Mouse (Mus musculus) regulatory T cell (primary cell): ENCODE data around the gene Pdk1.
"Not testable (repeated sequence)": the region's sequence is repeated elsewhere in the genome, so short reads cannot be mapped to it uniquely, and the experiment has no call there.

Experiments
- in situ Hi-C: fragments of 300-600 bp; cut with MboI, MseI; formaldehyde crosslinking; loops from one replicate; pipeline ENCODE4 v1.15.1; 2025; ENCODE audit warnings: high pct_unique_total_duplicates

The Pdk1 gene

DNA sequence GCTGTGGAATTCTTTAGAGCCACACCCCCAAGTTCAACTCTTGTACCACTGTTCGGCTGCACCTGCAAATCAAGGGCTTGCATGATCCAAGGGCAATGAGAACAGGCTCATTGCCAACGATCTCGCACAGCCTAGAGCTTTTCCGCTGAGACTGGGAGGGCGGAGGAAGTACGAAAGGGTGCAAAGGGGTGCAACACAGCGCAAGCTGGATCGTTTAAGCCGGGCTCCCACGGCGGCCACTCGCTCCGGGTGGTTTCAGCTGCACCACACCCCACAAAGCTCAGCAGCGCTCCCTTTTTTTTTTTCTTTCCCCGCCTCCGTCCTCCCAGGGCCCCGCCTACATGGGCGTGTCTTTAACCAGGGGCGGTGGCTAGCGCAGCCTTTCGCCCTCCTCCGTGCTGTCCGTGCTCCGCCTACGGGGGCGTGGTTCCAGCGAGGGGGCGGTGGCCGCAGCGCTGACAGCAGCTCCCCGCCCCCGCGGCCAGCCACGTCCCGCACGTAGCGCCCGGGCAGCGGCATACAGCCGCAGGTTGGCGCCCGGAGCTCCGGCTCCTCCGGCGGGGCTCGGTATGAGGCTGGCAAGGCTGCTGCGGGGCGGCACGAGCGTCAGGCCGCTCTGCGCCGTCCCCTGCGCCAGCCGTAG is at the start of gene Pdk1:
Gene Pdk1 (plus strand): TSS at position 424 of the 643 bp plus-strand sequence.
- in situ Hi-C loops = no loop called here

DNA sequence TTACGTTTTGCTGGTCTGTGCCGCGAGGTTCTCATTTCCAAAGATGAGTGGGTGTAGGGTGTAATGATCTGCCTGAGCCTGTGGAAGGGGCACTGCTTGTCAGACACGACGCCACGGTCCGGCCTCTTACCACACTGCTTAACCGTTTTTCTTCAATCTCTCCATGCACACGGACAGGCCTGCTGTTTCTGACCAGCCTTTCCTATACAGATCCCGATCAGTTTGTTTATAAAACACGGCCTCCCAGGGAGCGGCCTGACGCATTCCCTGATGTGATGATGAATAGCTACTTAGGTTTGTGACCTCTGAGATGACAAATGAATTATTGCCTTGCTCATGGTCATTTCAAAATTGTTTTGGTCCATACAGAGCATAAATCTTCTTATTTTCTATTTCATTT is 48.9 kb upstream of the Pdk1 start:
- in situ Hi-C loops = loop anchor here (5.0 kb wide), 2 partner anchors 92 to 232 kb away; no protein-coding TSS in a partner anchor

DNA sequence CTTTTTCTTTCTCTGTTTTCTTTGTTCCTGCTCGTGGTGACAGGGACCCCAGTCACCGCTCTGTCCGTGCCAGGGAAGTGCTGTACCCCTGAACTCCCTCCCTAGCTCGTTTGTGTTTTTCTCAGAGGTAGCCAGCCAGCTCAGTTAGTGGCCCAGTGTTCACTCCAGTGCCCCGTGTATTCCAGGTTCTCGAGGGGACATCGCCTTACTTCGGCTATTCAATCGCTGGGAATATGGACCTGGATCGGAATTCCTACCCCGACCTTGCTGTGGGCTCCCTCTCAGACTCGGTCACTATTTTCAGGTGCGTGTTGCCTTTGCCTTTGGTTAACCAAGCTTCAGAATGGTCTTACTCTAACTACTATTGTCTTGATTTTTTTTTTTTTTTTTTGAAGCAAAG is 45.3 kb upstream of the Pdk1 start:
- in situ Hi-C loops = no loop called here

DNA sequence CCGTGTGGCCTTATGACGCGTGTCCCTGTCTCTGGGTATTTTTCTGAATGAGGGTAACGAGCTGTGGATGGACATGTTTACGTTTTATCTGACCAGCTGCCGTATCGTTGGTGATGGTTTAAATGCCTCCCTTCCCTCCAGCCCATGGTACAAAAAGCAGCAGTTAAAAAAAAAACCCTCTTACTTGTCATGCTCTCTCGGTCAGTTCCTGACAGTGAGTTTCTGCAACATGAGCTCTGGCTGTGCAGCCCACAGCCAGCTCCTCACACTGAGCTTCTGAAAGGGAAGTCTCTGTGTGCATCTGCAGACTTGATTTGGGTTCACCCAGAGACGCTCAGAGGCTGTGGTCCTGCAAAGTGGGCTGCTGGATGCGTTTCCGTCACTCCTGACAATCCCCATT is 44.1 kb upstream of the Pdk1 start:
- in situ Hi-C loops = no loop called here

DNA sequence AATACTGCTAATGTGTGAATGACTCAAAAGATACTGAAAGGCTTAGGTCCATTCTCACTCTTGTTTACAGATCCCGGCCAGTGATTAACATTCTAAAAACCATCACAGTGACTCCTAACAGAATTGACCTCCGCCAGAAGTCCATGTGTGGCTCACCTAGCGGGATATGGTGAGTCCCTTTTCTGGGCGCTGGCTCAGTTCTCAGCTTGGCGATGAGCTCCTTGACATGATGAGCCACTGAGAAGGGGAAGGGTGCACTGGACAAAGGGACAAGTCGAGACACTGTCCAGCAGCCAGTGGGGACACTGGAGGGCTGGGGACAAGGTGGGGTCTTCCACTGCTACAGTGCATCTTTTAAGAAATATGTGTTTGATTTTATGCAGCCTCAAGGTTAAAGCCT is 39.4 kb upstream of the Pdk1 start:
- in situ Hi-C loops = no loop called here

DNA sequence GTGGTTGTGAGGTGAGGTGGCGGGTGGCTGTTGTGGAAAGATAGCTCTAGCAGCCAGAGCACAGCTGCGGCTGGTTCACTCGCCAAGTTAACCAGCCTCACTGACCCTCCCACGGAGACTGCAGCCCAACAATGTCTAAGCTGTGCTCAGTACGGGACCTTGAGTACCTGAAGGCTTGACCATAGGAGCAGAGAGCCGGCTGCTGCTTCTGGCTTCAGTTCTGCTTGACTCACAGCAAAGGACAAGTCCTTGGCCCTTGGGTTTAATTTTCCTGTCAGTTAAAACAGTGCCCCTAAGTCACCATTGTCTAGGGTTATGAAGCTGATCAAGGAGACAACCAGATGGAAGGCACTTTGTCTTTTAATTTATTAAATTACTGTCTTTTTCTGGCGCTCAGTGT is 38.7 kb upstream of the Pdk1 start:
- in situ Hi-C loops = no loop called here

DNA sequence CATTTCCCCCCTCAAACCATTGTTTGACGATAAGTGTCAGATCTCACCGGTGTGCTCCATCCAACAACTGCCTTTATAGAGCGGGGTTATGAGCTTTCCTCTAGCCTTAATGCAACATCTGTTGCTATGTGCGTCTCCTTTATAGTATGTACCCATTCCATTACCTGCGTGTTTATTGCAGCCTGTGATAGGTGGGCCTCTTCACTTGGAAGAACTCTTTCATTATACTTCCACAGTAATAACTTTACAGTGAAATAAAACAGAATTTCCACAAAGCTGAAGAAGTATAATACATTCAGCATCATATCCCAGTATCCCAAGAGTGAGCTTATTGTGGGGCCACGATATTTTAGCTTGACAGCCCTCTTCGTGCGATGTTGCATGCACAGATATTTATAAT is 37.5 kb upstream of the Pdk1 start:
- in situ Hi-C loops = no loop called here

DNA sequence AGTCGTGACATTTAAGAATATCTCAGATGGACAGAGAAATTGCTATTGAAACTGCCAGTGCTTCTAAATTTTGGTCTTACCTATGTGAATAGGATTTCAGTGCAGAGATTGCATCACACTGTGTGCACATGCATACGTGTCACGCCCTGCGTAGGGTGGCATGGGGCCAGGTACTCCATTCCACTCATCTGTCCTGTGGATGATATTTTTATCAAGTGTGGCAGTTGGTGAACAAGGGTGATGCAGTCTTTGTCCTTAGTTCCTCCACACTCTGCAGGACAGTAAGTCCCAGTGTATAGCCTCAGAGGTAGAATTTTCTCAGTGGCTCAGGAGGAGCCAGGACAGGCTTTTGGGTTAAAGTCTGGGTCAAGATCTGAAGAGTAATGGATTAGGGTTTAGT is 36.8 kb upstream of the Pdk1 start:
- in situ Hi-C loops = no loop called here

DNA sequence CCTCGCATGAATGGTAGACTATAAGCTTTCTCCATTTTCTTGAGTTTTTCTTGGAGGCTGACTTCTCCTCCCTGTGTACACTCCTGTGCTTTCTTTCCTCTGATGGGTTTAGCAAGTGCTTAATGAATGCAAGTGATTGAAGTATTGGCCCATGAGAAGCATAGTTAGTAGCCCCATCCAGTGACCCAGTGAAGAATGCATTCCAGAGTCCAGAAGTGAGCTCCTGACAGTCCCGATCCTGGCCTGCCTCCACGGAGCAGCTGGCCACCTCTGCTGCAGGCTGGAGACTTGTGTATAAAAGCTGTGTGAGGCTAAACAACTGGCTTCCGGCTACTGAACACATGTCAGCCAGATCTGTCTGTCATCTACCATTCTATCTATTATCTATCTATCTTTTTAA is 35.8 kb upstream of the Pdk1 start:
- in situ Hi-C loops = no loop called here

DNA sequence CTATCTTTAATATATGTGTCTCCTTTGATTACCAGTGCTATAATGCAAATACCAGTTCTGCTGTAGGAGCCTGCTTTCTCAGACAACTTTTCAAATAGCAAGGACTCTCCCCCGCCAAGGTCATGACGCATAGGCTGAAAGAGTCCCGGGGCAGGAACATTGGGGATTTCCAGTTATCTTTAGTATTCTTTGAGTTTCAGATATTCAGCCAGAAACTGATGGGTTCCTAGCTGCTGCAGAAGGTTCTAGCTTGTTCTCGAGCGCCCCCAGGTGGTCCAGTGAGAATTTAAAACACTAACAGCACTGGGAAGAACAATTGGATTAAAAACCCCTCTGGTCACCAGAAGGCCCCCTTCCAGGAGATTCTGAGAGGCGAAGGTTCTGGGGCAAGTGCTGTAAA is 35.2 kb upstream of the Pdk1 start:
- in situ Hi-C loops = no loop called here

DNA sequence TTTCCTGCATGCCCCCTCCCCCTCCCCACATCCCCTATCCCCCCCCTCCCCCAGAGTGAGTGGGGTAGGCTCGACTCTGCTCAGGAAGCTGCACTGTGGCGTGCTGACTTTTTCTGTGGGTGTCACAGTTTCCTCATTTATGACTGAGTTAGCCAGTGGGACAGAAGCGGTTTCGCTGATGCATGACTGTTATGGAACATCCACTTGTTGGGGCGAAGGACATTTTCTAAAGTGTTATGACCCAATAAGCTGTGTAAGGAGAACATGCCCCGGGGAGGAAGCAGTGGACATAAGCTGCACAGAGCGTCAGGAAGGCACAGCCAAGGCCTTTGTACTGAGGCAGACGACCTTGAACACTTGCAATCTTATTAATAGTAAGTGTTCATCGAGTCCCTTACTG is 29.7 kb upstream of the Pdk1 start:
- in situ Hi-C loops = no loop called here

DNA sequence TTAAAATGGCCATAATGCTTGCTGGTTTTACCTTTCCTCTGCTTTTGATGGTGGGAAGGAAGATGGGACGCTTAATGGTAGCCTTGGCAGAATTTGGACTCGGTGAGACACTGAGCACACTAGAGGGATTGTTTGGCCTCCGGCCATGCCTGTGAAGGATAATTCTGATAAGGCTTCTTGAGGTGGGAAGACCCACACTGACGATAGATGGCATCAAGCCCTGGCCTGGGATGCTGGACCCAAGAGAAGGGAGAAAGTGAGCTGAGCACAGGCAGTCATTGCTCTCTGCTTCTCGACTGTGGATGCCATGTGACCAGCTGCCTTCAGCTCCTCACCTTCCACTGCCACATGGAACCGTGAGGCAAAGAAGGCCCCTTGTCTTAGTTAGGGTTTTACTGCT is 28.1 kb upstream of the Pdk1 start:
- in situ Hi-C loops = no loop called here

DNA sequence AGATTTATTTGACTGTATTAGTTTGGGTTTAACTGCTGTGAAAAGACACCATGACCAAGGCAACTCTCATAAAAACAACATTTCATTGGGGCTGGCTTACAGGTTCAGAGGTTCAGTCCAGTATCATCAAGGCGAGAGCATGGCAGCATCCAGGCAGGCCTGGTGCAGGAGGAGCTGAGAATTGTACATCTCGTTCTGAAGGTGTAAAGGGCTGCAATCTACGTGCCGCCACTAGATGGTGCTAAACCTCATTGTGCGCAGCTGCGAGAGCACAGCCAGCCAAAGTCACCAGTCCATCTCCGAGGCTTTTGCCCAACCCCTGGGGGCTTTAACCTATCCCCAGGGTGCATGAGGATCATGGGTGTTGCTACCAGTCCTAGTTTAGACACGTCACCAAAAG is 20.9 kb upstream of the Pdk1 start:
- in situ Hi-C loops = not testable (repeated sequence)

DNA sequence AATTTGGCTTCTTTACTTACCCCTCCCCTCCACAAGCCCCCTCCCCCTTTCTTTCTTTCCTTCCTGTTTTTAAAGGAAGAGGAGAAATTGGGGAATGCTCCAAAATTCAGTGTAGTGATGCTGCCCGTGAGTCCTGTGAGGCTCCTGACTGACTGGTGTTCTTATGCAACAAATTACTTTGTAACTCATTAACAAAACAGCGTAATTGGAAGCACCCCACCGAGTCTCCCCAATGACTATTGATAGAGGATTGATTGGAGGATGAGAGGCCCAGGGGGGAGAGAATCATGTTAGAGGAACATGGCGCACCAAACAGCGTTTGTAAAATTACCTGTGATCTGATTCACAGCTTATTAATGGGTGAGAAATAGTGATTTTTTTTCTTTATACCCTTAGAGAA is 17.9 kb upstream of the Pdk1 start:
- in situ Hi-C loops = no loop called here

DNA sequence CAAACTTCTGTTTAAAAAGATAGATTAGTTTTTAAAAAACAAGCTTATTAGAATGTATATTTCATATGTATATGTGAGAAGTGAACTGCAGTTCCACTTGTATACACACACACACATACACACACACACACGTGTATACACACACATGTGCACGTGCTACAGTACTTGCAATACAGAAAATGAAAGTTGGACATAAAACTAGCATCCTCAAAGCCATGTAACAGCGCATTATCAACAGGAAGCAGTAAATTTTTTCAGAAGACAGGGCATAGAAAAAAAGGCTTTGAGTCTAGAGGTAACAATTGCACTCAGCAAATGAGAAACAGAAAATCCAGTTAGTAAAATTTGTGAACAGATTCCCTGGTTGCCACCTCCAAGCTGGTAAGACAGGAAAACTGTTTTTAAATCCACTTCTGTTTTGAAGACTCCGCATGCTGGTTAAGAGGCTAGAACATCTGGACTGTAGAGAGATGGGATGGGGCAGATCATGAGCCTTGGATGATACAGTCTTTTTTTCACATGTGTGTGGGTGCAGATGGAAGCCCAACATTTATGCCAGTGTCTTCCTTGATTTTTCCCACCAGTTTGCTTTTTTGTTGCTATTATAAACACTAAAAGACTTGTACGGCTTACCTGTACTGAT is 9.4 kb upstream of the Pdk1 start:
- in situ Hi-C loops = no loop called here

DNA sequence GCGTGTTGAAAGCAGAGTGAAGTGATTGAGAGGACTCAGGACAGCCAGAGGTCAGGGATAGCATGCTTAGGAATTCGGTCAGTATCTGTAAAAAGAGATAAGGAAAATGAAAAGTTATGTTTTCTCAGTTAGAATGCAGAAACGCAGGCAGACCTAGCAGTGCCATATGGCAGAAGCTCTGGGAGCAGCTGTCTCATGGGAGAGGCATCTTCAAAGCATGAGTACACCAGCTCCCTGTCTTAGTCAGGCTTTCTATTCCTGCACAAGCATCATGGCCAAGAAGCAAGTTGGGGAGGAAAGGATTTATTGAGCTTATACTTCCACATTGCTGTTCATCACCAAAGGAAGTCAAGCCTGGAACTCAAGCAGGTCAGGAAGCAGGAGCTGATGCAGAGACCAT is 8.0 kb upstream of the Pdk1 start:
- in situ Hi-C loops = no loop called here

DNA sequence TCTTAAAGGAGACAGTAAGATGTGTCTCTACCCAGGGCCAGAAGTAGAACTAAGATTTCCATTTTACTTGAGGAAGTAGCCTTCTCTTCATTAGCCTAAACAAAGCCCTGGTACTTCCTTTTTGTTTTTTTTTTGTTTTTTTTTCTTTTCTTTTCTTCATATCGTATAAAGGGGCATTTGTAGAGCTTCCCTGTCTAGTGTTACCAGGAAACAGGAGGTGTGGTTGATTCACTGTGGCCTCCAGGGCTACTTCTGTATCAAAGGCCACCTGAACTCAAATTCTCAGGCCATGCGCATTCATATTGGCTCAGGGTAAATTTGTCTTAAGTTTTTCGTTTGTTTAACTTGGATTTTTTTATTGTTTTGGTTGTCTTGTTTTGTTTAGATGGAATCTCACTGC is 7.1 kb upstream of the Pdk1 start:
- in situ Hi-C loops = no loop called here

DNA sequence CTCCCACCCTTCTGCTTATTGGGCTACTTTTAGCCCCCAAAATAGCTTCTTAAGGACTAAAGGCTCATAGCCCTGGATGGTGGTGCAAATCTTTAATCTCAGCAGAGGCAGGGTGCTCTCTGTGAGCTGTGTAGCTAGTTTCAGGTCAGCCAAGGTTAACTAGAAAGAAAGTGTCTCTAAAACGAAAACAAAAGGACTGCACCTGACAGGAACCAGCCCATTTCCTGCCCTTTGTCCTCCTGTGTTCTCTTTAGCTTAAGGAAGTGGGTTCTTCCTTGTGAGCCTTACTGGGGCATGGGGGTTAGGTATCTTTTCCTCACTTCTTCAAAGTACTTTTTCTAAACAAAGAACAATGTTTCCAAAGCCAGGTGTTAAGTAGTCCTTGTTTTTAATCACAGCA is 6.5 kb upstream of the Pdk1 start:
- in situ Hi-C loops = no loop called here

DNA sequence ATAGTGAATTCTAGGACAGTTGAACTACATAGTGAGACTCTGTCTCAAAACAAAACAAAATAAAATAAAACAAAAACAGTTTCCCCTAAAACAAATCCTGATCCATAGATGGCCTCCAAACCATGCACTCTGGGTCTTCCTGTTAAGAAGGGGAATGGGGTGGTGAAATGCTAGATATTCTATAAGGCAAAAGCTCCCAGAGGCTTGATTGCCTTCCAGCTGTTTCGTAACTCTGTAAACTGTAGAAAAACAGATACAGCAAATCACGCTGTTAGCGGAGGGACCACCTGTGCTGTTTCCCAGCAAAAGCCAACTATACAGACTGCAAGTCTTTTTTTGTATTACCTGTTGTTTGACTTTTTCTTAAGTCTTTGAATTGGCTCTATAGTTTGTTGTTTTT is 6.0 kb upstream of the Pdk1 start:
- in situ Hi-C loops = no loop called here

DNA sequence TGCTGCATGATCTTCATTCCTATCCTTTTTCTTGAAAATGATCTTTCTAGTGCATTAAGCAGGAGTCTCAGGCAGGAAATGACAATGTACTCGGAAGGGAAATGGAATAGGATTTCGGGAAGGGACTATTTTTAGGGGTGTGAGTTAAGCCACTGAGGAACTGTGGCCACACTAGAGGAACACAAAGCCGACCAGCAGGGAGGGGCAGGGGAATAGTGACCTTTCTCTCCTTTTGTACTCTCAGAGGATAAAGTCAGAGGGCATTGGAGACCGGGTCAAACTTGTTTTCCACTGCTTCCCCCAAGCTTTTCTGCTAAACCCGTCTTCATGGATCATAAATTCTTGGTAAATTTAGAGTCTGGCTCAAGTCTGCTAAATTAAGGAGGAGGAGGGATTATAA is 5.5 kb upstream of the Pdk1 start:
- in situ Hi-C loops = no loop called here

DNA sequence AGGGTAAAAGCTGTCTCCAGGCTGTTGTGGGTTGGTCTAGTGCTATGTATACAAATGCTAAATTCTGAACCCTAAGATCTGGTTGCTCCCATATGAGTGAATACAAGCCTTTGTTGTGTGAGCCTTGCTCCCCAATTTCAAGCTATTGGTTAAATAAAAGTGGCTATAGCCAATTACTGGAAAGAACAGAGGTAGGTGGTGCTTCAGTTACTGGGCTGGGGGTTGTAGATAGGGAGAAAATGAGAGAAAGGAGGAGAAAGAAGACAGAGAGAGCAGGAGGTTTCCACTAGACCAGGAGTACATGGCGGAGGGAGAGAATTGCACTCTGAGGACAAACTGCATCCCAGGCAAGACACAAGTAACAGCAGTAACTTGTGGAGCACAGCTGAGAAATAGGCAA is 4.8 kb upstream of the Pdk1 start:
- in situ Hi-C loops = no loop called here

DNA sequence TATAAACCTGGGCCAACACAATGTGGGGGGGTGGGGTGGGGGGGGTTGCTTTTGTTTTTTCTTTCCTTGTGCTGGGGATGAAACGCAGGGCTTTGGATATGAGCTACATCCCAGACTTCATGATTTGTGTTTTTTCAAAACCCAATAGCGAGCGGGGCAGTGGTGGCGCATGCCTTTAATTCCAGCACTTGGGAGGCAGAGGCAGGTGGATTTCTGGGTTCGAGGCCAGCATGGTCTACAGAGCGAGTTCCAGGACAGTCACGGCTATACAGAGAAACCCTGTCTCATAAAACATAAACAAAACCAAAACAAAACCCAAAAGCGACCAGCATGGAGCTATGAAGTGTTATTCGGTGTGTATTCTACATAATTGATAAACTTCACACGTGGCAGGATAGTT is 883 bp upstream of the Pdk1 start:
- in situ Hi-C loops = no loop called here

DNA sequence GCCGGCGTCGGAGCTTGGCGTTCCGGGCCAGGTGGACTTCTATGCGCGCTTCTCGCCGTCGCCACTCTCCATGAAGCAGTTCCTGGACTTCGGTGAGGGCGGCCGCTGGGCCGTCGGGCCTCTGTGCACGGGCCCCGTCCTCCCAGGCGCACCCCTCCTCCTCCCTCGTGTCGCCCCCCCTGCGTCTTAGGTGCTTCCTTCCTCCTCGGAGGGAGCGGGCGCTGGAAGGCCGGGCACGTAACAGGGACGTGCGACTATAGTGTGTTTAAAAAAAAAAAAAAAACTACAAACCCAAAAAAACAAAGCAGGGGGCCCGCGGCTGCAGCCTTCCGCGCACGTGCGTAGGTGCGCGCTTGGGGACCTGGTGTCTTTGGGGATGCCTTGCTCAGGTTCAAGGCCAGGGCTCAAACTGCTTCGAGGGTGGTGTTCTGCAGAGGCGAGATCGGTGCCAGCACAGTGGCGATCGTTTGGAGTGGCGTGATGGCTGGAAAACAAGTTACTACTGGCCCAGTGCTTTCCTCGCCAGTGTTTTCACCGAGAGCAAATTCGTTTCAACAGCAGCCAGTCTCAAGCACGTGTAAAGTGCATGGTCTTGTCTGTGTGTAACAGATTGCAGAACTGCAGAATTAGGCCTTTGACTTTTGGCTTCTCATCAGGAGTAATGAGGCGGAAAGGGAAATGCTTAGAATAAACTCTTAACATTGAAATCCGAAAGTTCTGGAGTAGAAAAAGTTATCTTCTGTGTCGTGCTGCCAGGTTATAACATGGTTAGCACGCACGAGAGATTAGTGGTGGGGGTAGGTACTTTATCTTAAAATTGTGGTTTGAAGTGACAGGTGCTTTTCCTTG is 674 bp downstream of the Pdk1 start:
- in situ Hi-C loops = no loop called here
